Mouse (Mus musculus): ENCODE measurements around the gene Arhgef19. TPM values are rescaled to one million over a fixed set of nuclear protein-coding genes. Genes with fewer than 3 reads are reported as not detected.

The Arhgef19 gene
- polyA plus RNA-seq, 1 experiment from 2014 or later, result 2.1 TPM

- H3K27me3 ChIP-seq (ENCODE audit: control insufficient read depth, insufficient read depth, low read length), result peaks cover 85% of the 10 kb centered on the region
- H3K36me3 ChIP-seq (ENCODE audit: control insufficient read depth, insufficient read depth, low read length), result no peaks in the 10 kb centered on the region
- H3K9me3 ChIP-seq (ENCODE audit: control insufficient read depth, low read length), result no peaks in the 10 kb centered on the region
- WGBS, result 31% methylated on average over 15 of the region's 15 CpGs
- H3K4me3 ChIP-seq (ENCODE audit: low read depth, low read length), result no peak overlapping the region
- no peak overlapping the region for H3K9ac ChIP-seq (ENCODE audit: low read depth, low read length)
- H3K4me2 ChIP-seq (replicated peaks; ENCODE audit: low read depth, low read length), result no peak overlapping the region
- H3K4me1 ChIP-seq (replicated peaks; ENCODE audit: control insufficient read depth, insufficient read depth, low read length), result peaks cover 15% of the 10 kb centered on the region
- no peak for ATAC-seq (ENCODE audit: low FRiP score)
- no peak overlapping the region for H3K27ac ChIP-seq (ENCODE audit: low read depth, low read length)
- no peak for DNase-seq (ENCODE audit: low spot score)
Observed at GRCm38 (mm10) chr4:141241861-141242260, 2.6 kb downstream of the Arhgef19 start.

- Histone ChIP-seq H3K4me1 (replicated peaks; ENCODE audit: control insufficient read depth, insufficient read depth, low read length) (peaks cover 19% of the 10 kb centered on the region), H3K27ac (ENCODE audit: low read depth, low read length) (no peak overlapping the region), H3K4me2 (replicated peaks; ENCODE audit: low read depth, low read length) (no peak overlapping the region), H3K4me3 (ENCODE audit: low read depth, low read length) (no peak overlapping the region), H3K27me3 (ENCODE audit: control insufficient read depth, insufficient read depth, low read length) (peaks cover 94% of the 10 kb centered on the region), H3K36me3 (ENCODE audit: control insufficient read depth, insufficient read depth, low read length) (no peaks in the 10 kb centered on the region), H3K9ac (ENCODE audit: low read depth, low read length) (0 out of 2 replicates have a peak overlapping the region, but pooled peaks have one; percentile 16), H3K9me3 (ENCODE audit: control insufficient read depth, low read length) (no peaks in the 10 kb centered on the region)
- ATAC-seq (ENCODE audit: low FRiP score) (no peak), DNase-seq (ENCODE audit: low spot score) (no peak)
- 4% methylated on average over 11 of the region's 11 CpGs for WGBS
Observed at GRCm38 (mm10) chr4:141242651-141243241, 3.4 kb downstream of the Arhgef19 start.

- ATAC-seq (ENCODE audit: low FRiP score) (no peak), DNase-seq (ENCODE audit: low spot score) (no peak)
- H3K27ac ChIP-seq (ENCODE audit: low read depth, low read length), result no peak overlapping the region
- no peaks in the 10 kb centered on the region for H3K9me3 ChIP-seq (ENCODE audit: control insufficient read depth, low read length)
- H3K27me3 ChIP-seq (ENCODE audit: control insufficient read depth, insufficient read depth, low read length), result peaks cover 97% of the 10 kb centered on the region
- H3K36me3 ChIP-seq (ENCODE audit: control insufficient read depth, insufficient read depth, low read length), result no peaks in the 10 kb centered on the region
- H3K4me1 ChIP-seq (replicated peaks; ENCODE audit: control insufficient read depth, insufficient read depth, low read length), result peaks cover 19% of the 10 kb centered on the region
- no peak overlapping the region for H3K4me3 ChIP-seq (ENCODE audit: low read depth, low read length)
- H3K9ac ChIP-seq (ENCODE audit: low read depth, low read length), result no peak overlapping the region
- WGBS, result 69% methylated on average over 5 of the region's 5 CpGs
- no peak overlapping the region for H3K4me2 ChIP-seq (replicated peaks; ENCODE audit: low read depth, low read length)
Observed at GRCm38 (mm10) chr4:141243636-141244035, 4.3 kb downstream of the Arhgef19 start.

- no peaks in the 10 kb centered on the region for H3K9me3 ChIP-seq (ENCODE audit: control insufficient read depth, low read length)
Observed at GRCm38 (mm10) chr4:141244401-141244800, 5.1 kb downstream of the Arhgef19 start.

GRCm38 (mm10) chr4:141244931-141245425 lies 5.7 kb downstream of the Arhgef19 start:
- Histone ChIP-seq H3K36me3 (ENCODE audit: control insufficient read depth, insufficient read depth, low read length) (no peaks in the 10 kb centered on the region), H3K9ac (ENCODE audit: low read depth, low read length) (peak overlapping the region; percentile 20; the same call in 1 of the 2 replicates), H3K4me2 (replicated peaks; ENCODE audit: low read depth, low read length) (no peak overlapping the region), H3K27ac (ENCODE audit: low read depth, low read length) (no peak overlapping the region), H3K4me3 (ENCODE audit: low read depth, low read length) (no peak overlapping the region), H3K4me1 (replicated peaks; ENCODE audit: control insufficient read depth, insufficient read depth, low read length) (peaks cover 13% of the 10 kb centered on the region), H3K27me3 (ENCODE audit: control insufficient read depth, insufficient read depth, low read length) (peaks cover 93% of the 10 kb centered on the region), H3K9me3 (ENCODE audit: control insufficient read depth, low read length) (no peaks in the 10 kb centered on the region)
- ATAC-seq (ENCODE audit: low FRiP score) (no peak), DNase-seq (ENCODE audit: low spot score) (no peak)
- 13% methylated on average over 9 of the region's 9 CpGs for WGBS

More at GRCm38 (mm10) chr4:141244401-141244800, 5.1 kb downstream of the Arhgef19 start:
- DNase-seq (ENCODE audit: low spot score), result no peak
- Histone ChIP-seq H3K27ac (ENCODE audit: low read depth, low read length) (no peak overlapping the region), H3K36me3 (ENCODE audit: control insufficient read depth, insufficient read depth, low read length) (no peaks in the 10 kb centered on the region), H3K4me1 (replicated peaks; ENCODE audit: control insufficient read depth, insufficient read depth, low read length) (peaks cover 15% of the 10 kb centered on the region), H3K27me3 (ENCODE audit: control insufficient read depth, insufficient read depth, low read length) (peaks cover 97% of the 10 kb centered on the region), H3K4me3 (ENCODE audit: low read depth, low read length) (no peak overlapping the region), H3K4me2 (replicated peaks; ENCODE audit: low read depth, low read length) (no peak overlapping the region), H3K9ac (ENCODE audit: low read depth, low read length) (peak overlapping the region; percentile 20; the same call in 1 of the 2 replicates)
- ATAC-seq (ENCODE audit: low FRiP score), result no peak
- 32% methylated on average over 5 of the region's 5 CpGs for WGBS

- Histone ChIP-seq H3K27ac (ENCODE audit: low read depth, low read length) (no peak overlapping the region), H3K4me2 (replicated peaks; ENCODE audit: low read depth, low read length) (0 out of 2 replicates have a peak overlapping the region, but pooled peaks have one; percentile 21), H3K9ac (ENCODE audit: low read depth, low read length) (no peak overlapping the region), H3K4me1 (replicated peaks; ENCODE audit: control insufficient read depth, insufficient read depth, low read length) (peaks cover 13% of the 10 kb centered on the region), H3K9me3 (ENCODE audit: control insufficient read depth, low read length) (no peaks in the 10 kb centered on the region), H3K27me3 (ENCODE audit: control insufficient read depth, insufficient read depth, low read length) (peaks cover 83% of the 10 kb centered on the region), H3K36me3 (ENCODE audit: control insufficient read depth, insufficient read depth, low read length) (no peaks in the 10 kb centered on the region), H3K4me3 (ENCODE audit: low read depth, low read length) (peak overlapping the region; percentile 13; the same call in 1 of the 2 replicates)
- 23% methylated on average over 24 of the region's 24 CpGs for WGBS
- ATAC-seq (ENCODE audit: low FRiP score) (no peak), DNase-seq (ENCODE audit: low spot score) (no peak)
Observed at GRCm38 (mm10) chr4:141246089-141246997, 7.0 kb downstream of the Arhgef19 start.

- Histone ChIP-seq H3K27ac (ENCODE audit: low read depth, low read length) (no peak overlapping the region), H3K27me3 (ENCODE audit: control insufficient read depth, insufficient read depth, low read length) (peaks cover 78% of the 10 kb centered on the region), H3K4me3 (ENCODE audit: low read depth, low read length) (peak overlapping the region; percentile 13), H3K4me2 (replicated peaks; ENCODE audit: low read depth, low read length) (peak overlapping the region; percentile 49; the same call in 1 of the 2 replicates), H3K36me3 (ENCODE audit: control insufficient read depth, insufficient read depth, low read length) (no peaks in the 10 kb centered on the region), H3K9ac (ENCODE audit: low read depth, low read length) (no peak overlapping the region), H3K4me1 (replicated peaks; ENCODE audit: control insufficient read depth, insufficient read depth, low read length) (peaks cover 13% of the 10 kb centered on the region), H3K9me3 (ENCODE audit: control insufficient read depth, low read length) (no peaks in the 10 kb centered on the region)
- DNase-seq (ENCODE audit: low spot score) (no peak), ATAC-seq (ENCODE audit: low FRiP score) (no peak)
- 2% methylated on average over 17 of the region's 17 CpGs for WGBS
Observed at GRCm38 (mm10) chr4:141246998-141247350, 7.7 kb downstream of the Arhgef19 start.

- H3K4me1 ChIP-seq (replicated peaks; ENCODE audit: control insufficient read depth, insufficient read depth, low read length), result peaks cover 9% of the 10 kb centered on the region
- H3K36me3 ChIP-seq (ENCODE audit: control insufficient read depth, insufficient read depth, low read length), result no peaks in the 10 kb centered on the region
- ATAC-seq (ENCODE audit: low FRiP score) (peak; percentile 51), DNase-seq (ENCODE audit: low spot score) (no peak)
- H3K9ac ChIP-seq (ENCODE audit: low read depth, low read length), result no peak overlapping the region
- peak overlapping the region; percentile 32 for H3K4me3 ChIP-seq (ENCODE audit: low read depth, low read length)
- H3K9me3 ChIP-seq (ENCODE audit: control insufficient read depth, low read length), result no peaks in the 10 kb centered on the region
- H3K4me2 ChIP-seq (replicated peaks; ENCODE audit: low read depth, low read length), result peak overlapping the region; percentile 49
- WGBS, result under 1% methylated on average over 56 of the region's 60 CpGs
- H3K27me3 ChIP-seq (ENCODE audit: control insufficient read depth, insufficient read depth, low read length), result peaks cover 67% of the 10 kb centered on the region
- H3K27ac ChIP-seq (ENCODE audit: low read depth, low read length), result no peak overlapping the region
Observed at GRCm38 (mm10) chr4:141247776-141248613, 8.7 kb downstream of the Arhgef19 start.
